Mouse (Mus musculus): ENCODE measurements around the gene Dok1. TPM values are rescaled to one million over a fixed set of nuclear protein-coding genes. Genes with fewer than 3 reads are reported as not detected.

Gene Dok1
- total and polyA plus RNA-seq, 2 experiments from 2014 or later = 1.4 to 3.3 TPM

- Histone ChIP-seq H3K36me3 (ENCODE audit: insufficient read depth) (no peaks in the 10 kb centered on the region), H3K4me3 (ENCODE audit: low read depth, low read length) (no peak overlapping the region), H3K27me3 (ENCODE audit: insufficient read depth, low read length) (no peaks in the 10 kb centered on the region), H3K4me2 (ENCODE audit: low read depth) (no peak overlapping the region), H3K9ac (no peak overlapping the region), H3K4me1 (ENCODE audit: insufficient read depth) (no peaks in the 10 kb centered on the region), H3K27ac (ENCODE audit: low read depth, low read length) (no peak overlapping the region), H3K9me3 (ENCODE audit: low read length) (no peaks in the 10 kb centered on the region)
- 71% methylated on average over 4 of the region's 4 CpGs for WGBS
- no peak for TF ChIP-seq CTCF (IDR thresholded peaks at IDR 0.05; ENCODE audit: low read depth)
- DNase-seq (no peak), ATAC-seq (no peak)
Measured at GRCm38 (mm10) chr6:83024421-83024820, 8.8 kb downstream of the Dok1 start.

GRCm38 (mm10) chr6:83023786-83024185, 9.5 kb downstream of the Dok1 start:
- no peaks in the 10 kb centered on the region for H3K9me3 ChIP-seq (ENCODE audit: low read length)
- H3K36me3 ChIP-seq (ENCODE audit: insufficient read depth) = no peaks in the 10 kb centered on the region
- ATAC-seq = no peak
- no peaks in the 10 kb centered on the region for H3K4me1 ChIP-seq (ENCODE audit: insufficient read depth)
- no peak overlapping the region for H3K4me2 ChIP-seq (ENCODE audit: low read depth)
- H3K9ac ChIP-seq = no peak overlapping the region
- DNase-seq = no peak
- H3K4me3 ChIP-seq (ENCODE audit: low read depth, low read length) = no peak overlapping the region
- H3K27me3 ChIP-seq (ENCODE audit: insufficient read depth, low read length) = no peaks in the 10 kb centered on the region
- no peak overlapping the region for H3K27ac ChIP-seq (ENCODE audit: low read depth, low read length)
- no peak for TF ChIP-seq CTCF (IDR thresholded peaks at IDR 0.05; ENCODE audit: low read depth)
- WGBS = 92% methylated on average over 2 of the region's 2 CpGs

DNA sequence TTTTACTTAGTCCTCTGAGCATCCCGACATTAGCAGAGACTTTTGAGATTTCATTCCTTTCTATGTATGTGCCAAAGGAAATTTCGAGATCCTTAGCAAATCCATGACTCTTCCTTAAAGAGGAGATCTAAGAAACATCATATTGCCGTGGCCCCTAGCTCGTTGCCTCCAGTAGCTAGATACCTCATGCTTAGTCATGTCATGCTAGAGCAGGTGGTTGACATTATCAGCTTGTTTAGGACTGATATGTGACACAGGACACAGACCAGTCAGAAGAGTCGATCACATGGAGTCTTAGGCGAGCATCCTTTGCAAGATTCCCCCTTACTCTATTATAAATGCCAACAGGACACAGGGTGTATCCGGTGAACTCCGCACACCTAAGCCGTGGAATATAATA, 10.3 kb downstream of the Dok1 start:
- no peaks in the 10 kb centered on the region for H3K4me1 ChIP-seq (ENCODE audit: insufficient read depth)
- H3K27ac ChIP-seq (ENCODE audit: low read depth, low read length) = no peak overlapping the region
- no peak for TF ChIP-seq CTCF (IDR thresholded peaks at IDR 0.05; ENCODE audit: low read depth)
- no peak overlapping the region for H3K4me2 ChIP-seq (ENCODE audit: low read depth)
- H3K9ac ChIP-seq = no peak overlapping the region
- H3K4me3 ChIP-seq (ENCODE audit: low read depth, low read length) = no peak overlapping the region
- ATAC-seq = no peak
- no peaks in the 10 kb centered on the region for H3K36me3 ChIP-seq (ENCODE audit: insufficient read depth)
- WGBS = 87% methylated on average over 9 of the region's 9 CpGs
- no peak for DNase-seq
- no peaks in the 10 kb centered on the region for H3K9me3 ChIP-seq (ENCODE audit: low read length)
- H3K27me3 ChIP-seq (ENCODE audit: insufficient read depth, low read length) = no peaks in the 10 kb centered on the region

GRCm38 (mm10) chr6:83020836-83021593, 12.3 kb downstream of the Dok1 start:
- H3K4me1 ChIP-seq (ENCODE audit: insufficient read depth) = no peaks in the 10 kb centered on the region
- H3K27ac ChIP-seq (ENCODE audit: low read depth, low read length) = no peak overlapping the region
- DNase-seq (no peak), ATAC-seq (no peak)
- no peak overlapping the region for H3K9ac ChIP-seq
- H3K4me2 ChIP-seq (ENCODE audit: low read depth) = no peak overlapping the region
- TF ChIP-seq CTCF (IDR thresholded peaks at IDR 0.05; ENCODE audit: low read depth) = no peak
- H3K36me3 ChIP-seq (ENCODE audit: insufficient read depth) = no peaks in the 10 kb centered on the region
- H3K9me3 ChIP-seq (ENCODE audit: low read length) = no peaks in the 10 kb centered on the region
- H3K4me3 ChIP-seq (ENCODE audit: low read depth, low read length) = no peak overlapping the region
- no peaks in the 10 kb centered on the region for H3K27me3 ChIP-seq (ENCODE audit: insufficient read depth, low read length)
- 86% methylated on average over 4 of the region's 4 CpGs for WGBS

GRCm38 (mm10) chr6:83020121-83020520, 13.2 kb downstream of the Dok1 start:
- Histone ChIP-seq H3K27me3 (ENCODE audit: insufficient read depth, low read length) (no peaks in the 10 kb centered on the region), H3K4me3 (ENCODE audit: low read depth, low read length) (no peak overlapping the region), H3K9ac (no peak overlapping the region), H3K27ac (ENCODE audit: low read depth, low read length) (no peak overlapping the region), H3K9me3 (ENCODE audit: low read length) (no peaks in the 10 kb centered on the region), H3K4me1 (ENCODE audit: insufficient read depth) (no peaks in the 10 kb centered on the region), H3K4me2 (ENCODE audit: low read depth) (no peak overlapping the region), H3K36me3 (ENCODE audit: insufficient read depth) (no peaks in the 10 kb centered on the region)
- 90% methylated on average over 6 of the region's 6 CpGs for WGBS
- no peak for TF ChIP-seq CTCF (IDR thresholded peaks at IDR 0.05; ENCODE audit: low read depth)
- DNase-seq (no peak), ATAC-seq (no peak)

DNA sequence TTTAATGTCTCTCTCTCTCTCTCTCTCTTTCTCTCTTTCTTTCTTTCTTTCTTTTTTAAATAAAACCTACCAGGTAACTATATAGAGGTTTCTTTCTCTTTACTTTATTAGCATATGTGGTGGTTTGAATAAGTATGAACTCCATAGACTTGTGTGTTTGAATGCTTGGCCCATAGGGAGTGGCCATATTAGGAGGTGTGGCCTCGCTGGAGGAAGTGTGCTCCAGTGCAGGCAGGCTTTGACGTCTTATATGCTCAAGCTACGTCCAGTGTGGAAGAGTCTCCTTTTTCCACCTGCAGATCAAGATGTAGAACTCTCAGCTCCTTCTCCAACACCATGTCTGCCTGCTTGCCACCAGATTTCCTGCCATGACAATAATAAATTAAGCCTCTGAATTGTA, 14.2 kb downstream of the Dok1 start:
- DNase-seq (no peak), ATAC-seq (no peak)
- no peaks in the 10 kb centered on the region for H3K27me3 ChIP-seq (ENCODE audit: insufficient read depth, low read length)
- H3K27ac ChIP-seq (ENCODE audit: low read depth, low read length) = no peak overlapping the region
- no peaks in the 10 kb centered on the region for H3K36me3 ChIP-seq (ENCODE audit: insufficient read depth)
- no peak overlapping the region for H3K9ac ChIP-seq
- 74% methylated on average over 3 of the region's 3 CpGs for WGBS
- H3K4me1 ChIP-seq (ENCODE audit: insufficient read depth) = no peaks in the 10 kb centered on the region
- H3K9me3 ChIP-seq (ENCODE audit: low read length) = no peaks in the 10 kb centered on the region
- no peak overlapping the region for H3K4me2 ChIP-seq (ENCODE audit: low read depth)
- no peak overlapping the region for H3K4me3 ChIP-seq (ENCODE audit: low read depth, low read length)
- no peak for TF ChIP-seq CTCF (IDR thresholded peaks at IDR 0.05; ENCODE audit: low read depth)

DNA sequence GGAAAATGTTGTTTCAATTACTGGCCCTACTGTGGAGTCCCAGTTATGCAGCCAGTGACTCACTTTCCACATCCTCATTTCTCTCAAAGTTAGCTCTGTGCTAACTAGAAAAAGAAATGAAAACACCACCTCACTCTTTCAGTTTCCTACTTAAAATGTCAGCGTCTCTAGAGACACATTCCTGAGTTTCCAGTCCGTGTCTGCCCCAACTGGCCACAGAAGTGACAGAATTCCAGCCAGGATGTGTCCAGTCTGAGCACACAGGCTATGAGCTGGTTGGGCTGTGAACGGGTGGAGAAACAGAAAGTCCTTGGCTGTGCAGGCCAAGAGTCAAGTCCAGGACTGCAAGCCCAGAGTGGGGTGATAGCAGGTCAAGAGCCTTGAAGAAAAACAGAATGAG, 16.1 kb downstream of the Dok1 start:
- WGBS = 77% methylated on average over 3 of the region's 3 CpGs
- ATAC-seq (no peak), DNase-seq (no peak)
- Histone ChIP-seq H3K36me3 (ENCODE audit: insufficient read depth) (no peaks in the 10 kb centered on the region), H3K27me3 (ENCODE audit: insufficient read depth, low read length) (no peaks in the 10 kb centered on the region), H3K27ac (ENCODE audit: low read depth, low read length) (no peak overlapping the region), H3K9me3 (ENCODE audit: low read length) (no peaks in the 10 kb centered on the region), H3K9ac (no peak overlapping the region), H3K4me1 (ENCODE audit: insufficient read depth) (no peaks in the 10 kb centered on the region), H3K4me2 (ENCODE audit: low read depth) (no peak overlapping the region), H3K4me3 (ENCODE audit: low read depth, low read length) (no peak overlapping the region)
- TF ChIP-seq CTCF (IDR thresholded peaks at IDR 0.05; ENCODE audit: low read depth) = no peak

Data from forebrain, postnatal 0 days (tissue).